Mouse (Mus musculus): ENCODE measurements around the gene Mysm1. TPM values are rescaled to one million over a fixed set of nuclear protein-coding genes. Genes with fewer than 3 reads are reported as not detected.

The Mysm1 gene
- total RNA-seq, 2 experiments from 2014 or later: 29.0 to 30.2 TPM

- DNase-seq (ENCODE audit: low spot score in 2 of 2): no peak
Measured at GRCm38 (mm10) chr4:94952773-94953172, 26.1 kb downstream of the Mysm1 start.

GRCm38 (mm10) chr4:94941221-94941855, 37.6 kb downstream of the Mysm1 start:
- DNase-seq (ENCODE audit: low spot score in 2 of 2): no peak

GRCm38 (mm10) chr4:94928743-94929142, 50.2 kb downstream of the Mysm1 start, which contains the start of gene Eqtn:
Gene Eqtn (minus strand): TSS chr4:94928843.
- no peak for DNase-seq (ENCODE audit: low spot score in 2 of 2)

- DNase-seq (ENCODE audit: low spot score in 2 of 2): no peak
Measured at GRCm38 (mm10) chr4:94901780-94902179, 77.1 kb downstream of the Mysm1 start.

GRCm38 (mm10) chr4:94900744-94901143, 78.2 kb downstream of the Mysm1 start:
- DNase-seq (ENCODE audit: low spot score in 2 of 2): no peak

Other genes with a start within 250 kb of the Mysm1 start
- gene Tek, start 239.8 kb downstream of the Mysm1 start, total RNA-seq (2021): 10 to 100 TPM; 11.2 to 12.2 TPM
- gene Eqtn, start 50.3 kb downstream of the Mysm1 start, total RNA-seq (2021): under 1 TPM; 0.75 to 0.78 TPM
- 10 to 100 TPM; 65.0 to 72.0 TPM for gene Jun, start 73.1 kb upstream of the Mysm1 start, total RNA-seq (2021)

All from layer of hippocampus, postnatal 10 days (tissue).